Mouse (Mus musculus) forebrain, embryonic 13.5 days (tissue): Measurements from ENCODE around the gene Cish. TPM values are rescaled to one million over a fixed set of nuclear protein-coding genes. Genes with fewer than 3 reads are reported as not detected.
A peak's percentile ranks its signal among the peaks of the same experiment; 100 is the strongest.

Experiments used
- ATAC-seq: fragments of 200-750 bp; cut with Nextera tagmentation; 2 replicates; pipeline ENCODE4 v1.8.0; 2017
- H3K27ac ChIP-seq: fragments of 300-500 bp; sonication (generic); 2 replicates; pipeline ENCODE4 v1.5.1; 2015; ENCODE audit warnings: inconsistent platforms, mild to moderate bottlenecking, moderate library complexity
- H3K27me3 ChIP-seq: fragments of 300-500 bp; sonication (generic); 2 replicates; pipeline ENCODE4 v1.6.1; 2015; ENCODE audit warnings: mild to moderate bottlenecking, inconsistent platforms
- H3K36me3 ChIP-seq: fragments of 300-500 bp; sonication (generic); 2 replicates; pipeline ENCODE4 v1.6.1; 2015; ENCODE audit warnings: mild to moderate bottlenecking, inconsistent platforms; ENCODE audit not compliant: poor library complexity, severe bottlenecking
- H3K4me1 ChIP-seq: fragments of 300-500 bp; sonication (generic); 2 replicates; pipeline ENCODE4 v1.6.1; 2015; ENCODE audit warnings: inconsistent platforms
- H3K4me2 ChIP-seq: fragments of 300-500 bp; sonication (generic); 2 replicates; pipeline ENCODE4 v1.6.1; 2015; ENCODE audit warnings: inconsistent platforms, mild to moderate bottlenecking, moderate library complexity
- H3K4me3 ChIP-seq: fragments of 300-500 bp; sonication (generic); 2 replicates; pipeline ENCODE4 v1.5.1; 2015; ENCODE audit warnings: mild to moderate bottlenecking, inconsistent platforms
- H3K9ac ChIP-seq: fragments of 300-500 bp; sonication (generic); 2 replicates; pipeline ENCODE4 v1.6.1; 2015; ENCODE audit warnings: mild to moderate bottlenecking, inconsistent platforms
- H3K9me3 ChIP-seq: fragments of 300-500 bp; sonication (generic); replicated peaks from 2 replicates; pipeline ENCODE4 v1.6.1; 2016; ENCODE audit warnings: inconsistent platforms
- WGBS: fragments of 180-500 bp; shearing (Covaris S2); methylation state at CpG from one replicate; pipeline ENCODE4 v1.1.7; 2015; 5-methylcytosine and 5-hydroxymethylcytosine counted together
- polyA plus RNA-seq: library from polyadenylated mRNA; unstranded; fragments of >200 nt; fragmentation: Nextera tagmentation; extraction: Ambion mirVana; gene quantifications from 2 replicates; pipeline ENCODE4 v1.2.1, GENCODE M21; 2015

Cish gene
- polyA plus RNA-seq, 1 experiment from 2014 or later: 7.3 TPM

DNA sequence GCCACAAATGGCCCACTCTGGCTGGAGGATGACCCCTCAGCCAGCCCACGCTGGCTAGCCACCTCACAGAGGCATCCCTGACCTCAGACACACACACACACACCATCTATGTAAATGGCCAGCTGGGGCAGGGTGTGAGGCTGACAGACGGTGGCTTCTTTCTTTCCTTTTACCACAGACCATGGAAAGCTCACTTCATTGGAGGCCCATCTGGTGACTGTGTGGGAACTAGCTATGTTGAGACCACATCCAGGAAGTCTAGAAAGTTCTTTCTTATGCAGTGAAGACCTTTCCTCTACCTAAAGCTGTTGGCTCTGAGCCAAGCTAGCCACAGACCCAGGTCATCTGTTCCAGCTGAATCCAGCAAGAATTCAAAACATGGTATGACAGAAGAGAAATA is 37.9 kb downstream of the Cish start:
- Histone ChIP-seq H3K9me3 (no peaks in the 10 kb centered on the region), H3K4me2 (no peak overlapping the region), H3K36me3 (peaks cover 17% of the 10 kb centered on the region; the same call in 1 of the 2 replicates), H3K9ac (0 out of 2 replicates have a peak overlapping the region, but pooled peaks have one; percentile 10), H3K4me3 (no peak overlapping the region), H3K4me1 (peaks cover 11% of the 10 kb centered on the region), H3K27ac (no peak overlapping the region), H3K27me3 (no peaks in the 10 kb centered on the region)
- no peak for ATAC-seq
- WGBS: 89% methylated on average over 2 of the region's 2 CpGs

DNA sequence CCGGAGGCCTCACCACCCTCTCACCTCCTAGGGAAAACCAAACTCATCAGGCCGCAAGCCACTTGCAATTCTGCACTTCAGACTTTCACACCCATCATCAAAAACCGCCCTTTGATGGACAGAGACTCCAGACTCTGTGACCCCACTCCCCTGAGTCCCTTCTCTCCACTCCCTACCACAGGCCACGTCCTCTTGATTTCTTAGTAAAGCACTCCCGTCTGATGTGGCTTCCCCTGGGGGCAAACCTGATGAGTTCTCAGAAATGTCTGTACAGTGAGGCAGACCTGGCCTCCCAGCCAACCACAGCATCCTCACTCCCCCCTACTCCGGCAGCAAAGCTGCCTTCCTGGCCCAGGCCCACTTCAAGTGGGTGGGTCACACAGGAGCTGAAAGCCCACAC is 38.5 kb downstream of the Cish start:
- peaks cover 17% of the 10 kb centered on the region for H3K4me1 ChIP-seq
- H3K4me2 ChIP-seq: no peak overlapping the region
- H3K9me3 ChIP-seq: no peaks in the 10 kb centered on the region
- ATAC-seq: no peak
- H3K9ac ChIP-seq: peak overlapping the region; percentile 10; the same call in 1 of the 2 replicates
- H3K27ac ChIP-seq: no peak overlapping the region
- no peak overlapping the region for H3K4me3 ChIP-seq
- no peaks in the 10 kb centered on the region for H3K27me3 ChIP-seq
- H3K36me3 ChIP-seq: peaks cover 17% of the 10 kb centered on the region; the same call in 1 of the 2 replicates
- WGBS: 87% methylated on average over 6 of the region's 6 CpGs

DNA sequence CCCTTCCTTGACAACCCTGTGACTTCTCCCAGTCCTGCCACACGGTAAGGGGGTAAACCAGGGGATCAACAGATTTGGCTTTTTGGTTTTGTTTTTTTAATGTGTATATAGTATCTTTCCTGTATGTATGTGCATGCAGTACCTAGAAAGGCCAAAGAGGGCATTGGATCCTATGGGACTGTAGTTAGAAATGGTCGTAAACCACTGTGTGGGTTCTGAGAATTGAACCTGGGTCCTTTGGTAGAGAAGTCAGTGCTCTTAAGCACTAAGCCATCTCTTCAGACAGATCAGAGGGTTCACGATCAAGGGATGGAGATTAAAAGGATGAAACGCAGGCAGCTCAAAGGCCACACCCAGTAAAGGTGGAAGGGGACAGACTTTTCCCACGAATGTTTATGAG is 39.2 kb downstream of the Cish start:
- WGBS: 92% methylated on average over 5 of the region's 5 CpGs
- no peak for ATAC-seq
- no peak overlapping the region for H3K9ac ChIP-seq
- H3K4me1 ChIP-seq: peaks cover 21% of the 10 kb centered on the region
- H3K36me3 ChIP-seq: peaks cover 17% of the 10 kb centered on the region; the same call in 1 of the 2 replicates
- no peaks in the 10 kb centered on the region for H3K27me3 ChIP-seq
- no peak overlapping the region for H3K4me2 ChIP-seq
- H3K4me3 ChIP-seq: no peak overlapping the region
- no peaks in the 10 kb centered on the region for H3K9me3 ChIP-seq
- H3K27ac ChIP-seq: no peak overlapping the region

DNA sequence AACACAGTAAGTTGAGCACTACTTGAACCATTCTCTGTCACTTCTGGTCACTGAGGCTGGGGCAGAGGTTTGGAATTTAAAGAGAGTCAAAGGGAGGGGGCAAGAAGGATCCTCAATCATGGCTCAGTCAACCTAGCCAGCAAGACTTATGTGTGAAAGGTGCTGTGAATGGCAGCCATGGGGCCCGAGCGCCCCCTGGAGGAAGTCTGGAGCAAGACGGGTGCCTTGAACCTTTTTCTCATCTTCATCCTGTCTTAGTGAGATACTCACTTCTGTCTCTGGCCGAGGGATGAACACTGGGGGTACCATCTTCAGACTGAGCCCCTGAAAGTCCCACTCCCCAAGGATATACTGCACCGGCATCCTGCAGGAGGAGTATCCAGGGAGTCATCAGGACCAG is 40.1 kb downstream of the Cish start:
- H3K36me3 ChIP-seq: peaks cover 17% of the 10 kb centered on the region; the same call in 1 of the 2 replicates
- ATAC-seq: no peak

DNA sequence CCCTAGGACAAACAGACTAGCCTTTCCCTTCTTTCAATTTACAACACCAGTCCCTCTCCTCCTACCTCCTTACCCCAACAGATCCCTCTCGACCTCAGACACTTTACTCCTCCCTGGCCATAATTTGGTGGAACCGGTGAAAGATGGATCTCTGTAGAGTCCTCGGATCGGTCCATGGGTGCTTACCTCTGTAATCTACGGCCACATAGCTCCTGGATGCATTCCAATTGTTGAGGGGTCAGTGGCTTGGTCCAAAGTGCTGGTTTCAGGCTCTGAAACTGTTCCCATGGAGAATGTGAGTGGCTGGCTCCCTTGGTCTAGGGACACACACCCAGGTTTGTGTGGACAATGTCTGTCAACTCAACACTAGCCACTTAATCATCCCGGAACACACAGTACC is 40.6 kb downstream of the Cish start:
- no peak overlapping the region for H3K4me2 ChIP-seq
- H3K27ac ChIP-seq: no peak overlapping the region
- H3K4me3 ChIP-seq: no peak overlapping the region
- H3K27me3 ChIP-seq: peaks cover 3% of the 10 kb centered on the region; the same call in 1 of the 2 replicates
- H3K36me3 ChIP-seq: peaks cover 15% of the 10 kb centered on the region; the same call in 1 of the 2 replicates
- no peak for ATAC-seq
- no peak overlapping the region for H3K9ac ChIP-seq
- 92% methylated on average over 6 of the region's 6 CpGs for WGBS
- H3K9me3 ChIP-seq: no peaks in the 10 kb centered on the region
- peaks cover 29% of the 10 kb centered on the region for H3K4me1 ChIP-seq

More for the DNA sequence above, 40.1 kb downstream of the Cish start:
- Histone ChIP-seq H3K27ac (no peak overlapping the region), H3K4me2 (no peak overlapping the region), H3K9ac (no peak overlapping the region), H3K27me3 (no peaks in the 10 kb centered on the region), H3K4me3 (no peak overlapping the region), H3K4me1 (peaks cover 24% of the 10 kb centered on the region), H3K9me3 (no peaks in the 10 kb centered on the region)
- 16% methylated on average over 5 of the region's 5 CpGs for WGBS

DNA sequence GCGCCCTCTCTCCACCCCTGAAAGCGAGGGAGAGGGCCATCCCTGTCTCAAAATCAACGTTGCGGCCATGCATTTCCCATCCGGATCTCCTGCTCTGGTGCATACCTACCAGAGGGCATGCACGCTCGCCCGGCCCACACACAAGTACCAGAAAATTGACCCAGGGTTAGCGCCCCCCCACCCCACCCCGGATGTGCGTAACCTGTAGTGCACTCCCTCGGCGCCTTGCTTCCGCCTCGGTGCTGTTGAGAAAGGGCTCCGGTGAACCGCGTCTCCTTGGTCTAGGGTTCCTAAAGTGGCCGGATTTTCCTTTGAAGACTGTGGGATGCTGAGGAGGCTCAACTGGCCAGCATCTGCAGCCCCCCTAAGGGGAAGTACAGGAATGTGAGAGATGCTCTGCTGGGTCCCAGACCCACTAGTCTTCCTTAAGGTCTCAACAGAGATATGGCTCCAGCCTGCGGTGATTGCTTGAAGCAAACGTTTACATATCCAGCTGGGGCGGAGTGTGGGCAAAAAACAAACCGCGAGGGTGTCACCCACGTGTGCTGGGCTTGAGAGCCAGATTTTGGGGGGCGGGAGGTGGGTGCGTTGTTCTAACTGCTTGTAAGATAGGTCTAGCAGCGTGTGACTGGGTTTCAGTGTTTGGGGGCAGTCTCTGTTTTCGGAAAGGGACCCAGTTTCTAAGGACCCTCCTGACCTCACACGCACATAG is 42.5 kb downstream of the Cish start, which contains the start of gene Hemk1:
TSS of gene Hemk1 (minus strand) at position 179 of the 712 bp plus-strand sequence.
- peak within 1 kb of the TSS; percentile 60 for H3K27ac ChIP-seq
- peak within 1 kb of the TSS; percentile 62 for H3K4me3 ChIP-seq
- no peaks in the 10 kb centered on the region for H3K9me3 ChIP-seq
- peaks cover 31% of the 10 kb centered on the region for H3K4me1 ChIP-seq
- WGBS: 3% methylated on average over 30 of the region's 30 CpGs
- H3K36me3 ChIP-seq: 0 out of 2 replicates have a peak, but pooled peaks cover 5% of the 10 kb centered on the region
- peak; percentile 87 for ATAC-seq
- H3K27me3 ChIP-seq: peaks cover 14% of the 10 kb centered on the region
- H3K9ac ChIP-seq: peak within 1 kb of the TSS; percentile 81
- H3K4me2 ChIP-seq: peak within 1 kb of the TSS; percentile 87

DNA sequence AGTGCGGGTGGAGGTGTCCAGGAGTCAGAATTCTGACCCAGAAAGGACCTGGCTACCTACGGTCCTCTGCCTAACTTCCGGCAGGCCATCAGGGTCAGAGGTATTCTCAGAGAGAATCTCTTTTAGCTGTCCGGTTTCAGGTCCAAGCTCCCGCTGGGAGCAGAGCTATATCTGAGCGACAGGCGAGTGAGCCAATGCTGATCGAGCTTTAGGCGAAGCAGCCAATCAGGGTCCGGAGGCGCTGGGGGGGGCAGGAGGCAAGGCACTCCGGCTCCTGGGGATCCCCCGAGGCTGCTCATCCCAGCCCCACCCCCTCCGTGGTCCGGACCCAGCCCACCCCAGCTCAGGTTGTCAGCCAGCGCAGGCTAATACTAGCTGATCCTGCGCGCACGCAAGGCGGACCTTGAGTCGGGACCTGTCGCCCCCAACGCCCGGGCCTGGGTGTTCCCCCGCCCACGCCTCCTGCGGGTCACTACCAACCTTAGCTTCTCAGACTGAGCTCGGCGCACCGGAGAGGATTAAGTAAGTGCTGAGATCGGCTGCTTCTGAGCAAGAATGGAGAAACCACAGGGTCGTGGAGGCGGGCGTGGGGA is 44.5 kb downstream of the Cish start, which contains the start of gene 6430571L13Rik:
TSS of gene 6430571L13Rik (plus strand) at position 336 of the 593 bp plus-strand sequence.
- no peak within 1 kb of the TSS for H3K27ac ChIP-seq
- no peaks in the 10 kb centered on the region for H3K36me3 ChIP-seq
- H3K27me3 ChIP-seq: peaks cover 17% of the 10 kb centered on the region
- peak within 1 kb of the TSS; percentile 78 for H3K9ac ChIP-seq
- peaks cover 34% of the 10 kb centered on the region for H3K4me1 ChIP-seq
- H3K9me3 ChIP-seq: no peaks in the 10 kb centered on the region
- ATAC-seq: peak; percentile 95
- under 1% methylated on average over 34 of the region's 34 CpGs for WGBS
- H3K4me2 ChIP-seq: peak within 1 kb of the TSS; percentile 87
- peak within 1 kb of the TSS; percentile 62 for H3K4me3 ChIP-seq

DNA sequence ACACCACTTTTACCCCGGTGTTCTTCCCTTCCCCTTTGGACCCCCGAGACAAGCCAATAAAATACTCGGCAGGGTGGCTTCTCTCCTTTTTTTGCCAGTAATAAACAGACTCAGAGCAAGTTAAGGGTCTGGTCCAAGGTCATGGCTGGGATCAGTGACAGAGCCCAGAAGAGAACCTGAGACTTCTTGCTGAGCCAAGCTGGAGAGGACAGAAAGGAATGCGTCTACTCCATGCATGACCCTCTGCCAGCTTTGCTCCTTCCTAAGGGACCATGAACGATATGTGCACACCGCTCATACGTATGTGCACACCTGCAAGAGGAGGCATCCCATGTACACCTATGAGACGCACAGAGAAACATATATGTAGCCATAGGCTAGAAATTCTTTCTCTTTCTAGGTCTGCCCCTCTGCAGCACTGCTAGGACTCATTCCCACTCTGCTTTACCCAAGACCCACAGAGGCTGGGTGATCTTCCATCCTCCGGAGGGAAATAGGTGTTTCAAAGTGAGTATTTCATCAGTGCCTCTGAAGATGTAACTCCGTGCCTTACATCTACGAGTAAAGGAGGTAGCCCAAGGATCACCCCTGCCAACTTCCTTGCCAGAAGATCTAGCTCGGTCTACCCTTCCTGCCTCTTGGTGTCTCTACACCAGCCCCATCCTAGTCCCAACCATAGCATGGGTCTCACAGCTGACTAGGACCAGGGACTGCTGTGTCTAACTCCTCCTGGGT is 45.3 kb downstream of the Cish start:
- no peaks in the 10 kb centered on the region for H3K9me3 ChIP-seq
- peaks cover 17% of the 10 kb centered on the region for H3K27me3 ChIP-seq
- WGBS: 51% methylated on average over 12 of the region's 12 CpGs
- peak overlapping the region; percentile 87 for H3K4me2 ChIP-seq
- H3K27ac ChIP-seq: no peak overlapping the region
- H3K4me3 ChIP-seq: peak overlapping the region; percentile 62
- no peaks in the 10 kb centered on the region for H3K36me3 ChIP-seq
- peak overlapping the region; percentile 78 for H3K9ac ChIP-seq
- peaks cover 34% of the 10 kb centered on the region for H3K4me1 ChIP-seq
- ATAC-seq: no peak

DNA sequence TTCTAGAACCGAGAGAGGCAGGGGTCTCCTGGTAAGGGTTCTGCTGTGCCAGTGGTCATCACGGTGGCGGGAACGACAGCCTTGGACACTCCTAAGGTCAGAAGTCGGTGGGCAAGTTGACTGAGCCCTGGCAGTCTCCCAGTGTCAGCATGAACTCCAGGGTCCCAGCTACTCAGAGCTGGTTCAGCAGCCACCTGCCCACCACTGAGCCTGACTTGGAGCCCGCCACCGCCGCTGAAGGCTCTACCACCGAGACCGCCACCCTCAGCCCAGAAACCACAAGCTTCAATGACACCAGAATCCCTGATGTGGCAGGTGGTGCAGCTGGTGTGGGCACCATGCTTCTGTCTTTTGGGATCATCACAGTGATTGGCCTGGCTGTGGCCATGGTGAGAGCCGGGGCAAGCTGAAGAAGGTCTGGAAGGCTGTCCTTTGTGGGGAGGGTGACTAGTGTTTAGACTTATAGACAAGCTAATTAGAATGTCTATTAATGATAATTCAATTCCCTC is 46.4 kb downstream of the Cish start:
- Histone ChIP-seq H3K36me3 (no peaks in the 10 kb centered on the region), H3K9me3 (no peaks in the 10 kb centered on the region), H3K4me2 (no peak overlapping the region), H3K27ac (no peak overlapping the region), H3K9ac (no peak overlapping the region), H3K27me3 (peaks cover 17% of the 10 kb centered on the region), H3K4me3 (no peak overlapping the region), H3K4me1 (peaks cover 33% of the 10 kb centered on the region)
- ATAC-seq: no peak
- 91% methylated on average over 11 of the region's 11 CpGs for WGBS

DNA sequence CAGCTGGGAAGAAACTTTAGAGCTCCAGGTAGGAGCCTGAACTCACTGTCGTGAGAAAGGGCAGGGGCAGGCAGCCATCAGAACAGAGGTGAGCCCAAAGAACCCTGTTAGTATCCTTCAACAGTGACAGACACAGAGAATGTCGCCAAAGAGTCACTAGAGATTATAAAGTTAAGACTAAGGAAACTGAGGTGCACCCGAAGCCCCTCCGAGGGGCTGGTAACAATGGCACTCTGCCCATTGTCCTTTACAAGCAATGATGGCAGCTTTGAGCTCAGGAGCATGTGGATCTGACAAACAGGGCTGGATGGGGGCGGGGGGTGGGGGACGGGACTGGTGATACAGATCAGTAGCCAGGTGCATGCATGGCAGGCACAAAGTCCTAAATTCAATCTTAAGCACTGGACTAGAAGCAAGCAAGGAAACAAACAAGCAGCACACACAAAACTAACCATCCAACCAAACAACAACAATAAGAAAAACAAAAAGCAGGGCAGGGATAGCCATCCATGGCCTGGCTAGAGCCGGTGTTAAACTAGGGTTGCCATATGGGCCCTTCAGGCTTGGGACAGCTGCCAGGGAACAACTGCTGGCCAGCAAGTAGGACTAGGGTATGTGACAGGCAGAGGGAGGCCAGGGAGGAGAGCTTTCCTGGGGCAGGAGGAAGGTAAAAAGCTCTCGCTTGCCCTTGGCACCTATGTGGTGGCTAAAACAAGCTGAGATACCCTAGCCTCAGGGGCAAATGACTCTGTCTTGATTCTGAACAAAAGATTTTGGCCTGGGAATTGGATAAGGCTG is 47.5 kb downstream of the Cish start:
- peaks cover 26% of the 10 kb centered on the region for H3K4me1 ChIP-seq
- H3K9ac ChIP-seq: no peak overlapping the region
- H3K4me3 ChIP-seq: no peak overlapping the region
- ATAC-seq: no peak
- no peaks in the 10 kb centered on the region for H3K9me3 ChIP-seq
- no peaks in the 10 kb centered on the region for H3K36me3 ChIP-seq
- no peak overlapping the region for H3K4me2 ChIP-seq
- H3K27me3 ChIP-seq: peaks cover 17% of the 10 kb centered on the region
- H3K27ac ChIP-seq: no peak overlapping the region
- 73% methylated on average over 8 of the region's 8 CpGs for WGBS

DNA sequence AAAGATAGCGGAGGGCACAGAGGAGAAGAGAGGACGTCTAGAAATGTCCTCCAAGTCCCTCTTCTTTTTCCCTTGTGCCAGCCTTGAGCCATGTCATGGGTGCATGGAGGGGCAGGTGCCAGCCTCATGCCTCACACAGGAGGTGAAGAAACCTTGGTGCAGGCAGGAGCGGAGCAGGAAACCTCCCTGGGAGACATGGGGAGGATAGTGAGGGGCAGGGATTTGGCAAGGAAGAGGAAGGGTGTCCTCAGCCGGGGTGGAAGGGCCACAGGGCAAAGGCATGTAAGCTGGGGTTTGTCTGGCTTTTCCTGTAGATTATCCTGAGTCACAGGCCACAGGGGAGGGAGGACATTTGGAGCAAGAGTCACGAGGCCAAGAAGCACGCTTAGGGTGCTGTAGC is 48.2 kb downstream of the Cish start:
- Histone ChIP-seq H3K4me3 (no peak overlapping the region), H3K9ac (no peak overlapping the region), H3K4me2 (no peak overlapping the region), H3K9me3 (no peaks in the 10 kb centered on the region), H3K27me3 (peaks cover 17% of the 10 kb centered on the region), H3K27ac (no peak overlapping the region), H3K36me3 (no peaks in the 10 kb centered on the region), H3K4me1 (peaks cover 19% of the 10 kb centered on the region)
- no peak for ATAC-seq
- WGBS: 70% methylated on average over 6 of the region's 6 CpGs
